Mouse (Mus musculus) heart, postnatal 0 days (tissue): Measurements from ENCODE around the gene Taar8a. TPM values are rescaled to one million over a fixed set of nuclear protein-coding genes. Genes with fewer than 3 reads are reported as not detected.
"Not testable (repeated sequence)": the region's sequence is repeated elsewhere in the genome, so short reads cannot be mapped to it uniquely, and the experiment has no call there.

ENCODE experiments used
- ATAC-seq: fragments of 200-750 bp; cut with Nextera tagmentation; 2 replicates; pipeline ENCODE4 v1.8.0; 2017; ENCODE audit warnings: low read depth, moderate number of reproducible peaks, moderate library complexity; ENCODE audit not compliant: insufficient read depth
- DNase-seq: peaks from one replicate; pipeline ENCODE4 v3.0.0-alpha.2; 2016; ENCODE audit warnings: low spot score
- H3K27ac ChIP-seq: fragments of 300-500 bp; sonication (generic); 2 replicates; pipeline ENCODE4 v1.5.1; 2014; ENCODE audit warnings: low read depth, mild to moderate bottlenecking
- H3K27me3 ChIP-seq: fragments of 300-500 bp; sonication (generic); 2 replicates; pipeline ENCODE4 v1.6.1; 2014; ENCODE audit warnings: low read length, mixed read lengths; ENCODE audit not compliant: control insufficient read depth, insufficient read depth
- H3K36me3 ChIP-seq: fragments of 300-500 bp; sonication (generic); replicated peaks from 2 replicates; pipeline ENCODE4 v1.6.1; 2014; ENCODE audit warnings: low read length, mixed read lengths; ENCODE audit not compliant: control insufficient read depth, insufficient read depth
- H3K4me1 ChIP-seq: fragments of 300-500 bp; sonication (generic); 2 replicates; pipeline ENCODE4 v1.6.1; 2014; ENCODE audit warnings: antibody characterized with exemption; ENCODE audit not compliant: control insufficient read depth, insufficient read depth
- H3K4me2 ChIP-seq: fragments of 300-500 bp; sonication (generic); 2 replicates; pipeline ENCODE4 v1.6.1; 2014; ENCODE audit warnings: low read depth, mild to moderate bottlenecking, low read length, moderate library complexity
- H3K4me3 ChIP-seq: fragments of 300-500 bp; sonication (generic); 2 replicates; pipeline ENCODE4 v1.5.1; 2014; ENCODE audit warnings: low read depth, low read length
- H3K9ac ChIP-seq: fragments of 300-500 bp; sonication (generic); replicated peaks from 2 replicates; pipeline ENCODE4 v1.6.1; 2014; ENCODE audit warnings: low read depth, low read length, mixed read lengths
- H3K9me3 ChIP-seq: fragments of 300-500 bp; sonication (generic); replicated peaks from 2 replicates; pipeline ENCODE4 v1.6.1; 2016; ENCODE audit warnings: low read length; ENCODE audit not compliant: control insufficient read depth
- CTCF ChIP-seq: IDR thresholded peaks from 2 replicates; pipeline ENCODE4 v1.5.1; 2016; ENCODE audit warnings: antibody characterized with exemption, control low read depth, low read depth
- EP300 ChIP-seq: IDR thresholded peaks from 2 replicates; pipeline ENCODE4 v1.6.1; 2016; ENCODE audit warnings: antibody characterized with exemption, low read depth
- WGBS: fragments of 180-500 bp; shearing (Covaris S2); extraction: QIAGEN DNeasy Blood & Tissue Kit; methylation state at CpG from one replicate; pipeline ENCODE4 v1.1.7; 2014; 5-methylcytosine and 5-hydroxymethylcytosine counted together
- polyA plus RNA-seq: library from polyadenylated mRNA; unstranded; fragments of >200 nt; fragmentation: Nextera tagmentation; extraction: Ambion mirVana; gene quantifications from 2 replicates; pipeline ENCODE4 v1.2.1, GENCODE M21; 2015
- total RNA-seq: library from RNA; depleted of rRNA; stranded (reverse); fragments of >200 nt; gene quantifications from 2 replicates; pipeline ENCODE4 v1.2.3, GENCODE M21; 2014; ENCODE audit warnings: low replicate concordance

The Taar8a gene
- total and polyA plus RNA-seq, 2 experiments from 2014 or later: not detected

GRCm38 (mm10) chr10:24087168-24087567, 10.9 kb downstream of the Taar8a start:
- Histone ChIP-seq H3K27me3 (no peaks in the 10 kb centered on the region), H3K4me3 (no peak overlapping the region), H3K36me3 (no peaks in the 10 kb centered on the region), H3K9ac (no peak overlapping the region), H3K4me2 (no peak overlapping the region), H3K27ac (no peak overlapping the region), H3K9me3 (no peaks in the 10 kb centered on the region), H3K4me1 (no peaks in the 10 kb centered on the region)
- no peak for DNase-seq
- TF ChIP-seq CTCF (no peak), EP300 (no peak)
- WGBS: 80% methylated on average over 2 of the region's 2 CpGs
- no peak for ATAC-seq

- no peak for ATAC-seq
- Histone ChIP-seq H3K4me1 (no peaks in the 10 kb centered on the region), H3K9me3 (no peaks in the 10 kb centered on the region), H3K27me3 (no peaks in the 10 kb centered on the region), H3K4me2 (no peak within 1 kb of the TSS), H3K27ac (no peak within 1 kb of the TSS), H3K4me3 (no peak within 1 kb of the TSS), H3K36me3 (no peaks in the 10 kb centered on the region), H3K9ac (no peak within 1 kb of the TSS)
- no peak for TF ChIP-seq CTCF
- no peak for TF ChIP-seq EP300
- no peak for DNase-seq
- WGBS: 60% methylated on average over 2 of the region's 2 CpGs
Observed at GRCm38 (mm10) chr10:24092194-24092593, 15.9 kb downstream of the Taar8a start, which contains the start of gene Taar8b. TSS of gene Taar8b (minus strand) at chr10:24092294.

- not testable (repeated sequence) for H3K4me2 ChIP-seq, H3K4me1 ChIP-seq, H3K27ac ChIP-seq, H3K9me3 ChIP-seq, DNase-seq, H3K27me3 ChIP-seq, H3K36me3 ChIP-seq, H3K9ac ChIP-seq, ATAC-seq, H3K4me3 ChIP-seq
- WGBS: 59% methylated on average over 2 of the region's 2 CpGs
Observed at GRCm38 (mm10) chr10:24097010-24097409, 20.7 kb downstream of the Taar8a start.

- H3K4me2 ChIP-seq, ATAC-seq, H3K4me1 ChIP-seq, H3K27me3 ChIP-seq, H3K9ac ChIP-seq, H3K27ac ChIP-seq, H3K9me3 ChIP-seq, H3K4me3 ChIP-seq, DNase-seq, H3K36me3 ChIP-seq: not testable (repeated sequence)
- 75% methylated on average over 1 of the region's 3 CpGs for WGBS
Observed at GRCm38 (mm10) chr10:24101812-24102211, 25.5 kb downstream of the Taar8a start, which contains the start of gene Taar8c. TSS of gene Taar8c (minus strand) at chr10:24101912.

- H3K27me3 ChIP-seq, H3K9ac ChIP-seq, H3K36me3 ChIP-seq, H3K4me1 ChIP-seq, ATAC-seq, H3K4me2 ChIP-seq, H3K9me3 ChIP-seq, H3K4me3 ChIP-seq, DNase-seq, H3K27ac ChIP-seq: not testable (repeated sequence)
- WGBS: 33% methylated on average over 1 of the region's 1 CpGs
Observed at GRCm38 (mm10) chr10:24103299-24103698, 27.0 kb downstream of the Taar8a start.

GRCm38 (mm10) chr10:24107747-24108146, 31.4 kb downstream of the Taar8a start:
- WGBS: 54% methylated on average over 5 of the region's 5 CpGs
- H3K27ac ChIP-seq: no peak overlapping the region
- no peaks in the 10 kb centered on the region for H3K36me3 ChIP-seq
- H3K4me1 ChIP-seq: no peaks in the 10 kb centered on the region
- H3K9me3 ChIP-seq: no peaks in the 10 kb centered on the region
- no peaks in the 10 kb centered on the region for H3K27me3 ChIP-seq
- no peak overlapping the region for H3K4me3 ChIP-seq
- H3K9ac ChIP-seq: no peak overlapping the region
- TF ChIP-seq EP300: no peak
- no peak for TF ChIP-seq CTCF
- DNase-seq (no peak), ATAC-seq (no peak)
- H3K4me2 ChIP-seq: no peak overlapping the region
